Mouse (Mus musculus): ENCODE measurements around the gene Padi6.

The Padi6 gene

GRCm38 (mm10) chr4:140742543-140742942 is at the start of gene Padi6:
Gene Padi6 (minus strand): TSS chr4:140742643.
- no peak for DNase-seq (ENCODE audit: low spot score)

- no peak for DNase-seq (ENCODE audit: low spot score)
Measured at GRCm38 (mm10) chr4:140791071-140791470, 48.6 kb upstream of the Padi6 start.

- peak; percentile 45 for DNase-seq (ENCODE audit: low spot score)
Measured at GRCm38 (mm10) chr4:140789983-140790382, 47.5 kb upstream of the Padi6 start.

DNA sequence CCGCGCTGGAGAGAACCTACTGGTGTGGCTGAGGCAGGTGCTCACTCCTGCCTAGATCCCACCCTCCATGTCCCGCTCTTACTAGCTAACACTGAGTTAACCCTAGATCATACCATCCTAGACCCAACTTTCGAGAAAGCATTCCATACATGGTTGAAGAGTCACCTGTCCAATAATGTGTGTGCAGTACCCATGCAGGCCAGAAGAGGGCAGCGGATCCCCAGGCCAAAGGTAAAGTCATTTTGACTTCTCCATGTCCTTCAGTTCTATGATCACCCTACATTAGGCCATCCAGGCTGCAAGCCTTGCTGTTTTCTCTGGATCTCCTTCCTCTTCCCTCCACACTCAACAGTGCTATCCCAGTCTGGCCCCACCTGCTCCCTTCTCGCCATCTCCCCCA is 46.5 kb upstream of the Padi6 start:
- DNase-seq (ENCODE audit: low spot score) = peak; percentile 69

GRCm38 (mm10) chr4:140788264-140788663 is 45.8 kb upstream of the Padi6 start:
- no peak for DNase-seq (ENCODE audit: low spot score)

- DNase-seq (ENCODE audit: low spot score) = no peak
Measured at GRCm38 (mm10) chr4:140787414-140787813, 45.0 kb upstream of the Padi6 start.

- DNase-seq (ENCODE audit: low spot score) = no peak
Measured at GRCm38 (mm10) chr4:140785217-140785616, 42.8 kb upstream of the Padi6 start.

GRCm38 (mm10) chr4:140784292-140784945 is 42.0 kb upstream of the Padi6 start:
- no peak for DNase-seq (ENCODE audit: low spot score)

DNA sequence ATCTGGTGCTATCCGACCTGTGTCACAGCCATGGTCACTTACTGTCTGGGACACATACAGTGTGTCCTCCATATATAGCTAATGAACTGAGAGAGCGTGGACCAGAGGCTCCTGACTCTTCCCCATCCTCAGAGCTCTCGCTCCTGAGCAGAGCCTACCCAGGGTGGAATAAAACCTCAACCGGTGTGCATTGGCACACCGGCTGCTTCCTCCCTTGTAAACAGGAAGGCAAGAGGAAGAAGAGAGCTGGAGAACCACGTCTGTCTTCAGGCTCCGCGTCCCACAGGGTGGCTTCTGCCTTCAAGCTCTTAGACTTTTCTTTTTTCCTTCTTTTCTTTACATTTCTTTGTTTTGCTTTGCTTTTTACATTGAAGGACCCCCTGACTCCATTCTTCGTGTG is 40.4 kb upstream of the Padi6 start:
- no peak for DNase-seq (ENCODE audit: low spot score)

DNA sequence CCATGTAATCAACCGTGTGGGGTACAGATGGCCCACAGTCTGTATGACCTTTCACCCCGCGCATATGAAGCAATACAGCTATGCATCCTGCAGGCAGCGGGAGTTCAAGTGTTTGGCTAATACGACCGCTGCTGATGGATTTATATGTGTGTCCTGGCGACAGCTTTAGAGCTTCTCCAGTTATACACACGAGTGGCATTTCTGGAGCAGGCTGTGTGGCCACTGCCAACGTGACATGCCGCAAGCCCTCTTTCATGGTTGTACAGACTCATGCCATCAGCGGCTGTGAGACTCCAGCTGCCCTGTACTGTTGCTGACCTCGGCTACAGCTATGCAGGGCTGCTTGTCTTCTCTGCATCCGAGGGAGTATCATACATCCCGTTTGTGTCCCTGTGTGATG is 38.1 kb upstream of the Padi6 start:
- DNase-seq (ENCODE audit: low spot score) = no peak

GRCm38 (mm10) chr4:140779803-140780397 is 37.5 kb upstream of the Padi6 start:
- peak; percentile 32 for DNase-seq (ENCODE audit: low spot score)

DNA sequence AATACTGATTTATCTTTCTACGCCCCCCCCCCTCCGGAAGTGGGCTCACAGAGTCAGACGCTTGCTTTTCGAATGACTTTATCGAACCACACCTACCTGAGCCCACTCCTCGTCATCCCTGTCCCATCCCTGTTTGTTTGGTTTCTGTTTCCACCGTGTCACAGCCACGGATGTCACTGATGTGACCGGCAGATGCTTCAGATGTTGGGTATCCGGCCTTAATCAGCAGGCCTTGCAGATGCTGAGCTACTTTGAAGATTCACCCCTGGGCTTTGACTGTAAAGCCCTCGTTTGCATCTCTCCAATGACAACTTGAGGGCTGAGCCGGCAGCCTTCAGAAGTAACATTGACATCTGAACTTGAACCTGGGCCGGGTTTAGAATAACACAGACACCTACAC is 34.2 kb upstream of the Padi6 start:
- no peak for DNase-seq (ENCODE audit: low spot score)

- no peak for DNase-seq (ENCODE audit: low spot score)
Measured at GRCm38 (mm10) chr4:140775876-140776275, 33.4 kb upstream of the Padi6 start.

- no peak for DNase-seq (ENCODE audit: low spot score)
Measured at GRCm38 (mm10) chr4:140774893-140775292, 32.5 kb upstream of the Padi6 start.

GRCm38 (mm10) chr4:140774025-140774800 is 31.8 kb upstream of the Padi6 start, which contains the start of gene Padi4:
Gene Padi4 (minus strand): TSS chr4:140774236.
- DNase-seq (ENCODE audit: low spot score) = no peak

DNA sequence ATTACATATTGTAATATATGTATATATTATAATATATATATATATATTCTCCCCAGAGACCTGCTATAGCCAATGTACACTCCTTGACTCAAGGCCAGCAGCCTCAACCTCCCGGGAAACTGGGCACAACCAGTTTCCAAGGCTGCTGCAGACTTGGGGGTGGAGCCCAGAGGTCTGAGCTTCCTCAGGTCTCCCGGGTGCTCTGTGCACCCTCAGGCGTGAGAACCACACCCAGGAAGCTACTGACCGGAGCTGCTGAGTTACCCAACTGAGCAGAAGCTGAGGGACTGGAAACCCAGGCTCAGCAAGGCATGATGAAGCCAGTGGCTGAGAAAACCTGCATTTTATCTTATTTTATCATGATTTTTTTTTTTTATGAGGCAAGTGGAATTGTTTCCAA is 28.6 kb upstream of the Padi6 start:
- no peak for DNase-seq (ENCODE audit: low spot score)

DNA sequence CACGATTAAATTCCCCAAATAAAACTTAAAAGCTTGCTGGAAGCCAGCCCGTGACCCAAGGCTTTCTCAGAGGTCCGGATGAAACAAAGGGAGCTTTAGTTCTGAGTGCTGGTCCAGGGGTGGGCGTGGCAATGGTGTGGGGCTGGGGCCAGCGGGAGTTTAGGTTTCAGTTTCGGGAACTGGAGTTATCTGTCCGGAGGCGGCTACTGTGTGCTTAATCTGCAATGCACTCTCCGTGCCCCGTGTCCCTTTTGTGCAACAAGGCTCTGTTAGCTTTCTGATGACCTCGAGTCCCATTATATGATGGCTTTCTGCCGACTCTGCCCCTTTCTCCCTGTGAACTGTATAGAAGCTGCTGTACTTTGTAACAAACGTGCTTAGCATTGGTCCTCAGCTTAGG is 28.0 kb upstream of the Padi6 start:
- DNase-seq (ENCODE audit: low spot score) = peak; percentile 65

DNA sequence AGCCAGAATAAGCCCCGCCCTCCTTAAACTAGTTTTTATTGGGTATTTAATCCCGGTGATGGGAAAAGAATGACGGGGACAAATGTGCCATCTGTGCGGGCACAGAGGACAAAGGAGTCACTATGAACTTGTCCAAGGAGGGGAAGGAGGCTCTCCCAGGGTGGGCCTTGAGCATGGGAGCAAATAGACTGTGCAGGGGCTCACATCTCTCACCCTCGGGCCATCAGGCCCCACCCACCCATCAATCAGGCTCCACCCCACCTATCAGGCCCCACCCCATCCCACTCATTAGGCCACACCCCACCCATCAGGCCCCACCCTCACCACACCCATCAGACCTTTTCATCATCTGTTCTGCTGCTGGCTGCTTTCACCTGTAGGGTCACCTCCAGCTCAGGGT is 26.5 kb upstream of the Padi6 start:
- no peak for DNase-seq (ENCODE audit: low spot score)

DNA sequence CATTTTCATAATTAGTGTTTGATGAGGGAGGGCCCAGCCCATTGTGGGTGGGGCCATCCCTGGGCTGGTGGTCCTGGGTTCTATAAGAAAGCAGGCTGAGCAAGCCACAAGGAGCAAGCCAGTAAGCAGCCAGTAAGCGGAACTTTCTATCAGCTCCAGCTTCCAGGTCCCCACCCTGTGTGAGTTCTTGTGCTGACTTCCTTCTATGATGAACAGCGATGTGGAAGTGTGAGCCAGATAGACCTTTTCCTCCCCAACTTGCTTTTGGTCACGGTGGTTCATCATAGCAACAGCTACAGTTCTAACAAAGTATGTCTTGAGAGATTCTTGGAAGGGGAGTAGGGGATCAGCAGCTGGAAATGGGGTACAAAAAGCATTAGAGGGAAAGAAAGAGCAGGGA is 23.5 kb upstream of the Padi6 start:
- DNase-seq (ENCODE audit: low spot score) = no peak

DNA sequence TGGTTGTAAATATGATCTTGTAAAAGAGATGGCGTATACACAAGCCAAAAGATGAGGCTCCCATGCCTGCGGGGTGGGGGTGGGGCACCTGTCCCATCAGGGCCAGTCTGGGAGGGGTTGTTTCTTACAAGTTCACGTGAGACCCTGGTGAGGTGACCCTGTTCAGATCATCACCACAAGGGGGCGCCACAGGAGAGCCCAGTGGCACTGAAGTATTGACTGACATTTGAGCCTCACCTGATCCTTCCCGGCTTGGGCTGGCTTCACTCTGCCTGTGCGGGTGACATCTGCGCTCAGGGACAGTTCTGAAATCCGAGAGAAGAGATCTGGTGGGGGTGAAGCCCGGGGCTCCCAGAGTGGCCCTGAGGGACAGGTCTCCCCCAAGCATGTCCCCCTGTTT is 20.7 kb upstream of the Padi6 start:
- DNase-seq (ENCODE audit: low spot score) = peak; percentile 46

GRCm38 (mm10) chr4:140761601-140762000 is 19.2 kb upstream of the Padi6 start:
- no peak for DNase-seq (ENCODE audit: low spot score)

- DNase-seq (ENCODE audit: low spot score) = no peak
Measured at GRCm38 (mm10) chr4:140755811-140756210, 13.4 kb upstream of the Padi6 start.

DNA sequence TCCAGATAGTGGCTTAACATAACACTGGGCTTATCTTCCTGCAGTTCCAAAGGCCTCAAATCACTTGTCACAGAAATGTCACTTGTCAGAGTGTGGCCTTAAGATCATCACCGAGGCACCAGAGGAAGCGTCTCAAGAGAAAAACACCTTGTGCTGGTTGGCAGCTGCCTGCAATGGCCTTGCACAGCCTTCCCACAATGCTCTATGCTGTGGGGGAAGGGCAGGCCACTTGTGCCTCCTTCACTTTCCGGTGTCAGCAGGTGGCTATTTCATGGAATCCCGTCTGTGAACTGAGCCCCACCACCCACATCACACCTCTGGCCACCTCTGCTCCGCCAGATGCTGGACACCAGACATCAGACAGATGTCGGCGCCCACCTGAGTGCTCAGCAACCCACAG is 10.9 kb upstream of the Padi6 start:
- DNase-seq (ENCODE audit: low spot score) = no peak
